Comparison of ENCODE assay signal across 17 mouse cellular contexts in the genomic region with DNA sequence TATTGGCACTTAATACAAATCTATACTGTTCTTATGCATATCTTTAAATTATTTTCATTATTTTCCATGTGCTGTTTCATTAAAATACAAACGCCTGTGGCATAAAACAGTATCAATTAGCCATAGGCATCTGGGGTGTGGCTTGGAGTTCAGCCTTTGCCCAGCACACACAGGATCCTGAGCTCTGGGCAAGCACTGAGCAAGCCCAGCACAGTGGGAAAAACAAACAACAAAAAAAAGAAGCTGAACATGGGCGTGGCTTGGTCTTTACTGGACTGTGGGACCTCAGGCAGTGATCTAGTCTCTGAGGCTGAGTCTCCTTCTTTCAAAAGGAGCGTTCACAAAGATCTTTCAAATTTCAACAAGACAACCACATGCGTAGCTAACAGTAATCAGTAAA.
"Had no signal": no experiment of that assay in that cellular context is flagged by ENCODE, and none has a peak within 500 bp of the region (broad histone marks: within the 10 kb centered on the region; RNA-seq: fewer than 3 reads in every experiment).

No protein-coding gene starts in this region.

- H3K4me2 ChIP-seq: kidney, embryonic 15.5 days; limb, embryonic 15.5 days; lung, embryonic 14.5 days; midbrain, embryonic 12.5 days; neural tube, embryonic 12.5 days; stomach, embryonic 15.5 days had no signal

- H3K4me1 ChIP-seq: kidney, embryonic 15.5 days; stomach, embryonic 15.5 days had no signal

- H3K27me3 ChIP-seq: kidney, embryonic 15.5 days; limb, embryonic 15.5 days; midbrain, embryonic 12.5 days; neural tube, embryonic 12.5 days; stomach, embryonic 15.5 days had no signal

- H3K36me3 ChIP-seq: kidney, embryonic 15.5 days; limb, embryonic 15.5 days; midbrain, embryonic 12.5 days; neural tube, embryonic 12.5 days; stomach, embryonic 15.5 days had no signal

- H3K9ac ChIP-seq: kidney, embryonic 15.5 days; limb, embryonic 15.5 days; lung, embryonic 14.5 days; midbrain, embryonic 12.5 days; neural tube, embryonic 12.5 days; stomach, embryonic 15.5 days had no signal

- ATAC-seq: hindbrain, embryonic 16.5 days; inflammation-experienced regulatory T-cells, adult 6 months had no signal

- DNase-seq: kidney, adult 2 months; kidney, postnatal 14 days; layer of hippocampus, adult 9-11 months; layer of hippocampus, postnatal 36 days; lung, embryonic 14.5 days; lung, postnatal 10 days; lung, postnatal 4 days; retina, postnatal 1 day; right cerebral cortex, postnatal 14 days; thymus, postnatal 4 days had no signal

- H3K9me3 ChIP-seq: kidney, embryonic 15.5 days; limb, embryonic 15.5 days; midbrain, embryonic 12.5 days; neural tube, embryonic 12.5 days; stomach, embryonic 15.5 days had no signal

- H3K27ac ChIP-seq: kidney, embryonic 15.5 days; limb, embryonic 15.5 days; midbrain, embryonic 12.5 days; neural tube, embryonic 12.5 days; stomach, embryonic 15.5 days had no signal

- H3K4me3 ChIP-seq: kidney, embryonic 15.5 days; limb, embryonic 15.5 days; midbrain, embryonic 12.5 days; neural tube, embryonic 12.5 days; stomach, embryonic 15.5 days had no signal
